Mouse (Mus musculus): ENCODE data around the gene Taldo1. TPM values are rescaled to one million over a fixed set of nuclear protein-coding genes. Genes with fewer than 3 reads are reported as not detected.

The Taldo1 gene
- polyA plus RNA-seq (2014; fragmentation: Nextera tagmentation; extraction: Ambion mirVana) = 288 and 291 TPM in 2 replicates

- peak within 1 kb of the TSS; percentile 79 for H3K9ac ChIP-seq (ENCODE audit: low read depth, low read length)
- no peaks in the 10 kb centered on the region for H3K9me3 ChIP-seq (replicated peaks; ENCODE audit: control insufficient read depth, low read length)
- H3K4me2 ChIP-seq = peak within 1 kb of the TSS; percentile 89
- peak within 1 kb of the TSS; percentile 78 for H3K4me3 ChIP-seq (ENCODE audit: low read depth, low read length)
- peak; percentile 93 for ATAC-seq (replicated peaks; ENCODE audit: insufficient number of reproducible peaks, low FRiP score, low TSS enrichment)
- H3K27me3 ChIP-seq (ENCODE audit: control insufficient read depth, insufficient read depth, low read length) = no peaks in the 10 kb centered on the region
- H3K36me3 ChIP-seq (ENCODE audit: control insufficient read depth, insufficient read depth, low read length) = no peaks in the 10 kb centered on the region
- peaks cover 8% of the 10 kb centered on the region for H3K4me1 ChIP-seq (ENCODE audit: control insufficient read depth, insufficient read depth, low read length)
- H3K27ac ChIP-seq (ENCODE audit: low read depth, low read length) = peak within 1 kb of the TSS; percentile 90
- WGBS (ENCODE audit: insufficient replicate concordance) = under 1% methylated on average over 57 of the region's 57 CpGs
These were observed at the start of gene Taldo1 for GRCm38 (mm10) chr7:141391625-141392551. Gene Taldo1, plus strand, starts transcription at chr7:141392199.

- Histone ChIP-seq H3K36me3 (ENCODE audit: control insufficient read depth, insufficient read depth, low read length) (no peaks in the 10 kb centered on the region), H3K4me2 (no peak overlapping the region), H3K9me3 (replicated peaks; ENCODE audit: control insufficient read depth, low read length) (no peaks in the 10 kb centered on the region), H3K9ac (ENCODE audit: low read depth, low read length) (no peak overlapping the region), H3K27ac (ENCODE audit: low read depth, low read length) (no peak overlapping the region), H3K27me3 (ENCODE audit: control insufficient read depth, insufficient read depth, low read length) (peaks cover 9% of the 10 kb centered on the region), H3K4me3 (ENCODE audit: low read depth, low read length) (no peak overlapping the region), H3K4me1 (ENCODE audit: control insufficient read depth, insufficient read depth, low read length) (peaks cover 9% of the 10 kb centered on the region)
- 62% methylated on average over 2 of the region's 2 CpGs for WGBS (ENCODE audit: insufficient replicate concordance)
- no peak for ATAC-seq (replicated peaks; ENCODE audit: insufficient number of reproducible peaks, low FRiP score, low TSS enrichment)
These were observed 48.8 kb upstream of the Taldo1 start for GRCm38 (mm10) chr7:141343230-141343629.

GRCm38 (mm10) chr7:141343696-141344095 is 48.3 kb upstream of the Taldo1 start:
- Histone ChIP-seq H3K27me3 (ENCODE audit: control insufficient read depth, insufficient read depth, low read length) (peaks cover 5% of the 10 kb centered on the region), H3K4me1 (ENCODE audit: control insufficient read depth, insufficient read depth, low read length) (peaks cover 6% of the 10 kb centered on the region), H3K9me3 (replicated peaks; ENCODE audit: control insufficient read depth, low read length) (no peaks in the 10 kb centered on the region), H3K9ac (ENCODE audit: low read depth, low read length) (no peak overlapping the region), H3K4me3 (ENCODE audit: low read depth, low read length) (no peak overlapping the region), H3K4me2 (no peak overlapping the region), H3K27ac (ENCODE audit: low read depth, low read length) (no peak overlapping the region), H3K36me3 (ENCODE audit: control insufficient read depth, insufficient read depth, low read length) (no peaks in the 10 kb centered on the region)
- no peak for ATAC-seq (replicated peaks; ENCODE audit: insufficient number of reproducible peaks, low FRiP score, low TSS enrichment)
- WGBS (ENCODE audit: insufficient replicate concordance) = 62% methylated on average over 7 of the region's 7 CpGs

GRCm38 (mm10) chr7:141344787-141345186 is 47.2 kb upstream of the Taldo1 start:
- no peak overlapping the region for H3K4me3 ChIP-seq (ENCODE audit: low read depth, low read length)
- no peaks in the 10 kb centered on the region; the same call in 1 of the 2 replicates for H3K27me3 ChIP-seq (ENCODE audit: control insufficient read depth, insufficient read depth, low read length)
- no peak overlapping the region for H3K9ac ChIP-seq (ENCODE audit: low read depth, low read length)
- H3K4me2 ChIP-seq = no peak overlapping the region
- H3K4me1 ChIP-seq (ENCODE audit: control insufficient read depth, insufficient read depth, low read length) = no peaks in the 10 kb centered on the region
- no peaks in the 10 kb centered on the region for H3K9me3 ChIP-seq (replicated peaks; ENCODE audit: control insufficient read depth, low read length)
- H3K27ac ChIP-seq (ENCODE audit: low read depth, low read length) = no peak overlapping the region
- 83% methylated on average over 5 of the region's 5 CpGs for WGBS (ENCODE audit: insufficient replicate concordance)
- no peak for ATAC-seq (replicated peaks; ENCODE audit: insufficient number of reproducible peaks, low FRiP score, low TSS enrichment)
- H3K36me3 ChIP-seq (ENCODE audit: control insufficient read depth, insufficient read depth, low read length) = no peaks in the 10 kb centered on the region

- Histone ChIP-seq H3K4me3 (ENCODE audit: low read depth, low read length) (no peak overlapping the region), H3K4me2 (no peak overlapping the region), H3K27ac (ENCODE audit: low read depth, low read length) (no peak overlapping the region), H3K27me3 (ENCODE audit: control insufficient read depth, insufficient read depth, low read length) (no peaks in the 10 kb centered on the region), H3K9me3 (replicated peaks; ENCODE audit: control insufficient read depth, low read length) (no peaks in the 10 kb centered on the region), H3K36me3 (ENCODE audit: control insufficient read depth, insufficient read depth, low read length) (no peaks in the 10 kb centered on the region), H3K9ac (ENCODE audit: low read depth, low read length) (no peak overlapping the region), H3K4me1 (ENCODE audit: control insufficient read depth, insufficient read depth, low read length) (no peaks in the 10 kb centered on the region)
- WGBS (ENCODE audit: insufficient replicate concordance) = 75% methylated on average over 6 of the region's 6 CpGs
- no peak for ATAC-seq (replicated peaks; ENCODE audit: insufficient number of reproducible peaks, low FRiP score, low TSS enrichment)
These were observed 40.9 kb upstream of the Taldo1 start for GRCm38 (mm10) chr7:141351061-141351460.

GRCm38 (mm10) chr7:141355051-141355450 is 36.9 kb upstream of the Taldo1 start:
- Histone ChIP-seq H3K36me3 (ENCODE audit: control insufficient read depth, insufficient read depth, low read length) (no peaks in the 10 kb centered on the region), H3K27ac (ENCODE audit: low read depth, low read length) (no peak overlapping the region), H3K9ac (ENCODE audit: low read depth, low read length) (no peak overlapping the region), H3K9me3 (replicated peaks; ENCODE audit: control insufficient read depth, low read length) (no peaks in the 10 kb centered on the region), H3K27me3 (ENCODE audit: control insufficient read depth, insufficient read depth, low read length) (no peaks in the 10 kb centered on the region), H3K4me3 (ENCODE audit: low read depth, low read length) (no peak overlapping the region), H3K4me1 (ENCODE audit: control insufficient read depth, insufficient read depth, low read length) (no peaks in the 10 kb centered on the region), H3K4me2 (no peak overlapping the region)
- ATAC-seq (replicated peaks; ENCODE audit: insufficient number of reproducible peaks, low FRiP score, low TSS enrichment) = no peak
- WGBS (ENCODE audit: insufficient replicate concordance) = 73% methylated on average over 8 of the region's 8 CpGs

GRCm38 (mm10) chr7:141355626-141356326 is 36.2 kb upstream of the Taldo1 start:
- Histone ChIP-seq H3K27ac (ENCODE audit: low read depth, low read length) (no peak overlapping the region), H3K4me3 (ENCODE audit: low read depth, low read length) (no peak overlapping the region), H3K9me3 (replicated peaks; ENCODE audit: control insufficient read depth, low read length) (no peaks in the 10 kb centered on the region), H3K4me2 (no peak overlapping the region), H3K36me3 (ENCODE audit: control insufficient read depth, insufficient read depth, low read length) (no peaks in the 10 kb centered on the region), H3K4me1 (ENCODE audit: control insufficient read depth, insufficient read depth, low read length) (no peaks in the 10 kb centered on the region), H3K27me3 (ENCODE audit: control insufficient read depth, insufficient read depth, low read length) (peaks cover 7% of the 10 kb centered on the region), H3K9ac (ENCODE audit: low read depth, low read length) (no peak overlapping the region)
- no peak for ATAC-seq (replicated peaks; ENCODE audit: insufficient number of reproducible peaks, low FRiP score, low TSS enrichment)
- 49% methylated on average over 12 of the region's 12 CpGs for WGBS (ENCODE audit: insufficient replicate concordance)

- no peaks in the 10 kb centered on the region for H3K4me1 ChIP-seq (ENCODE audit: control insufficient read depth, insufficient read depth, low read length)
- H3K4me3 ChIP-seq (ENCODE audit: low read depth, low read length) = no peak overlapping the region
- ATAC-seq (replicated peaks; ENCODE audit: insufficient number of reproducible peaks, low FRiP score, low TSS enrichment) = no peak
- H3K9ac ChIP-seq (ENCODE audit: low read depth, low read length) = no peak overlapping the region
- no peaks in the 10 kb centered on the region for H3K36me3 ChIP-seq (ENCODE audit: control insufficient read depth, insufficient read depth, low read length)
- H3K9me3 ChIP-seq (replicated peaks; ENCODE audit: control insufficient read depth, low read length) = no peaks in the 10 kb centered on the region
- H3K27ac ChIP-seq (ENCODE audit: low read depth, low read length) = no peak overlapping the region
- H3K4me2 ChIP-seq = no peak overlapping the region
- H3K27me3 ChIP-seq (ENCODE audit: control insufficient read depth, insufficient read depth, low read length) = peaks cover 18% of the 10 kb centered on the region
- whole genome bisulfite sequencing (ENCODE audit: insufficient replicate concordance) = 68% methylated on average over 14 of the region's 14 CpGs
These were observed 35.0 kb upstream of the Taldo1 start for GRCm38 (mm10) chr7:141356971-141357370.
